Mouse (Mus musculus): ENCODE measurements around the gene Serpind1. TPM values are rescaled to one million over a fixed set of nuclear protein-coding genes. Genes with fewer than 3 reads are reported as not detected.

Gene Serpind1
- 0.67 TPM for polyA plus RNA-seq (2017; shearing (Covaris generic))

GRCm38 (mm10) chr16:17331116-17331515 is at the start of gene Serpind1:
Gene Serpind1, plus strand, starts transcription at chr16:17331371.

Other genes starting within 250 kb of the Serpind1 start
- gene Ppil2, start 220.1 kb upstream of the Serpind1 start, polyA plus RNA-seq (2017; shearing (Covaris generic)), result 179 TPM
- 3.7 TPM for gene 2610318N02Rik, start 206.2 kb upstream of the Serpind1 start, polyA plus RNA-seq (2017; shearing (Covaris generic))
- gene Sdf2l1, start 199.0 kb upstream of the Serpind1 start, polyA plus RNA-seq (2017; shearing (Covaris generic)), result 36.4 TPM
- gene Ydjc, start 186.8 kb upstream of the Serpind1 start, polyA plus RNA-seq (2017; shearing (Covaris generic)), result 3.4 TPM
- gene Ccdc116, start 184.1 kb upstream of the Serpind1 start, polyA plus RNA-seq (2017; shearing (Covaris generic)), result 1.7 TPM
- 248 TPM for gene Ube2l3, start 128.7 kb upstream of the Serpind1 start, polyA plus RNA-seq (2017; shearing (Covaris generic))
- gene Rimbp3, start 122.8 kb upstream of the Serpind1 start, polyA plus RNA-seq (2017; shearing (Covaris generic)), result not detected
- 1.7 TPM for gene Hic2, start 97.8 kb upstream of the Serpind1 start, polyA plus RNA-seq (2017; shearing (Covaris generic))
- gene Tmem191c, start 55.3 kb upstream of the Serpind1 start, polyA plus RNA-seq (2017; shearing (Covaris generic)), result 117 TPM
- gene Snap29, start 74.6 kb downstream of the Serpind1 start, polyA plus RNA-seq (2017; shearing (Covaris generic)), result 18.5 TPM
- gene Pi4ka, start 74.9 kb downstream of the Serpind1 start, polyA plus RNA-seq (2017; shearing (Covaris generic)), result 59.5 TPM
- gene Crkl, start 120.6 kb downstream of the Serpind1 start, polyA plus RNA-seq (2017; shearing (Covaris generic)), result 57.1 TPM
- not detected for gene Aifm3, start 158.2 kb downstream of the Serpind1 start, polyA plus RNA-seq (2017; shearing (Covaris generic))
- 39.1 TPM for gene Lztr1, start 177.3 kb downstream of the Serpind1 start, polyA plus RNA-seq (2017; shearing (Covaris generic))
- 54.0 TPM for gene Thap7, start 199.8 kb downstream of the Serpind1 start, polyA plus RNA-seq (2017; shearing (Covaris generic))
- gene Lrrc74b, start 229.9 kb downstream of the Serpind1 start, polyA plus RNA-seq (2017; shearing (Covaris generic)), result 0.94 TPM
- gene P2rx6, start 230.5 kb downstream of the Serpind1 start, polyA plus RNA-seq (2017; shearing (Covaris generic)), result not detected